Mouse (Mus musculus) MN1 (cell line): ENCODE data around the gene Brpf3.
"Not testable (repeated sequence)": the region's sequence is repeated elsewhere in the genome, so short reads cannot be mapped to it uniquely, and the experiment has no call there.

Source experiments
- DNase-seq: peaks from one replicate; pipeline ENCODE4 v3.0.0-alpha.2; 2016; ENCODE audit warnings: low spot score

The Brpf3 gene

GRCm38 (mm10) chr17:28800671-28801412, at the start of gene Brpf3:
TSS of gene Brpf3 (plus strand) at chr17:28801090.
- peak; percentile 78 for DNase-seq

GRCm38 (mm10) chr17:28756447-28756846, 44.4 kb upstream of the Brpf3 start:
- no peak for DNase-seq

- no peak for DNase-seq
These were observed 43.4 kb upstream of the Brpf3 start for GRCm38 (mm10) chr17:28757470-28757869.

GRCm38 (mm10) chr17:28760736-28761312, 40.1 kb upstream of the Brpf3 start:
- no peak for DNase-seq

- DNase-seq, result peak; percentile 73
These were observed 39.0 kb upstream of the Brpf3 start for GRCm38 (mm10) chr17:28761871-28762270.

GRCm38 (mm10) chr17:28766203-28766602, 34.7 kb upstream of the Brpf3 start:
- no peak for DNase-seq

GRCm38 (mm10) chr17:28766781-28767515, 33.9 kb upstream of the Brpf3 start:
- no peak for DNase-seq

GRCm38 (mm10) chr17:28769121-28769874, 31.6 kb upstream of the Brpf3 start, which contains the start of gene Mapk13:
TSS of gene Mapk13 (plus strand) at chr17:28769297.
- DNase-seq, result no peak

GRCm38 (mm10) chr17:28769875-28770421, 30.9 kb upstream of the Brpf3 start:
- DNase-seq, result no peak

- DNase-seq, result no peak
These were observed 29.6 kb upstream of the Brpf3 start for GRCm38 (mm10) chr17:28771289-28771688.

GRCm38 (mm10) chr17:28774303-28774702, 26.6 kb upstream of the Brpf3 start:
- not testable (repeated sequence) for DNase-seq

GRCm38 (mm10) chr17:28775161-28775560, 25.7 kb upstream of the Brpf3 start:
- DNase-seq, result no peak

- no peak for DNase-seq
These were observed 24.1 kb upstream of the Brpf3 start for GRCm38 (mm10) chr17:28776817-28777216.

GRCm38 (mm10) chr17:28777231-28778005, 23.5 kb upstream of the Brpf3 start:
- peak; percentile 49 for DNase-seq

- no peak for DNase-seq
These were observed 21.2 kb upstream of the Brpf3 start for GRCm38 (mm10) chr17:28779735-28780134.

GRCm38 (mm10) chr17:28780836-28781235, 20.1 kb upstream of the Brpf3 start:
- DNase-seq, result no peak

GRCm38 (mm10) chr17:28781290-28782045, 19.4 kb upstream of the Brpf3 start:
- peak; percentile 56 for DNase-seq

GRCm38 (mm10) chr17:28785036-28785435, 15.9 kb upstream of the Brpf3 start:
- no peak for DNase-seq

GRCm38 (mm10) chr17:28787507-28787906, 13.4 kb upstream of the Brpf3 start:
- no peak for DNase-seq

- DNase-seq, result no peak
These were observed 3.9 kb upstream of the Brpf3 start for GRCm38 (mm10) chr17:28797031-28797430.
